Mouse (Mus musculus) inflammation-experienced regulatory T-cells, adult 16 weeks (primary cell): Measurements from ENCODE around the gene Fan1. TPM values are rescaled to one million over a fixed set of nuclear protein-coding genes. Genes with fewer than 3 reads are reported as not detected.

Source experiments
- polyA plus RNA-seq: library from polyadenylated mRNA; unstranded; fragments of 100-300 nt; shearing (Covaris generic); gene quantifications from one replicate; pipeline ENCODE4 v1.2.1, GENCODE M21; 2017

The Fan1 gene
- 9.2 TPM for polyA plus RNA-seq

GRCm38 (mm10) chr7:64373830-64374562, at the start of gene Fan1:
Gene Fan1 (minus strand): TSS chr7:64374095.

GRCm38 (mm10) chr7:64392122-64392818, 18.4 kb upstream of the Fan1 start, which contains the start of the genes Mphosph10 and Mcee:
Gene Mphosph10 (minus strand): TSS chr7:64392268.
Gene Mcee (plus strand): TSS chr7:64392607.

Other genes with a start within 250 kb of the Fan1 start
- 5.1 TPM for gene Trpm1, start 220.3 kb downstream of the Fan1 start, polyA plus RNA-seq
- 13.1 TPM for gene Mtmr10, start 86.4 kb downstream of the Fan1 start, polyA plus RNA-seq
- gene Mphosph10, start 18.2 kb upstream of the Fan1 start, polyA plus RNA-seq: 56.1 TPM
- 26.0 TPM for gene Mcee, start 18.5 kb upstream of the Fan1 start, polyA plus RNA-seq
- not detected for gene Apba2, start 127.6 kb upstream of the Fan1 start, polyA plus RNA-seq